Mouse (Mus musculus) lung, adult 2 months (tissue): Measurements from ENCODE around the gene Rpl3l.

Source experiments
- CTCF ChIP-seq: fragments of 200-500 bp; IDR thresholded peaks from 2 replicates; pipeline ENCODE4 v1.5.1; 2011; ENCODE audit warnings: mild to moderate bottlenecking, low read length, control low read depth; ENCODE audit not compliant: insufficient read depth
- POLR2A ChIP-seq: fragments of 200-500 bp; IDR thresholded peaks from 2 replicates; pipeline ENCODE4 v1.6.1; 2011; ENCODE audit warnings: low read depth, mild to moderate bottlenecking, control low read depth, low read length, borderline replicate concordance; ENCODE audit errors: extremely low read depth

DNA sequence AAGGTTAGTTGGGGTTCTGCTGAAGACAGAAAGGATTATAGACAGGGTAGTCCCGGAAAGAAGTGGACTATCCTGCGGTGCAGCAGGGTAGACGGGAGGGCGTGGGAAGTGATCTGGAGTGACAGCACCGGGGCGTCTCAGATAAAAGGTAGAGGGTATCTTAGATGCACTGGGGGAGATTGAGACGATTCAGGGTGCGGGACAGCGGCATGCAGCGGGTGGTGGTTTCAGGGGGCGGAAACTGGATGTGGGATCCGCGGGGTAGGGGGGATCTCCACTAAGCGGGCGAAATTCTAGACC is 3.8 kb upstream of the Rpl3l start:
- TF ChIP-seq CTCF, result no peak
- TF ChIP-seq POLR2A, result no peak
